Mouse (Mus musculus): Measurements from ENCODE around the gene Eda2r.

Gene Eda2r

DNA sequence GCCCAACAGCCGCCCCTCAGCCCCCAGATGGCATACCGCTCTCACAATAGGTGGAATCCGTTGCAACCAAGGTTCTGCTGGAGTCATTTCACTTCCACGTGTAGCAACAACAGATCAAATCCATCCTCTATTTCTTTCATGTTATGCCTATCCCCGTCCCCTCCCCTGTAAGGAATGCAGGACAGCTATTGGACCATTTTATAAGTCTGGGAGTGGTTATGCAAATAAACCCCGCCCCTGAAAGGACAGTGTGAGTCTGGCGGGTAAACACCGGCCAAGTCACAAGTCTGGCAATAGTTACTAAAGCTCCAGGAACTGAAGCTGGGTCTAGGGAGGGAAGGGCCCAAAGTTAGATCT is at the start of gene Eda2r:
TSS of gene Eda2r (minus strand) at position 152 of the 357 bp plus-strand sequence.
- DNase-seq (ENCODE audit: low spot score in 2 of 2) = peak in 1 of 2 experiments; percentile 3

DNA sequence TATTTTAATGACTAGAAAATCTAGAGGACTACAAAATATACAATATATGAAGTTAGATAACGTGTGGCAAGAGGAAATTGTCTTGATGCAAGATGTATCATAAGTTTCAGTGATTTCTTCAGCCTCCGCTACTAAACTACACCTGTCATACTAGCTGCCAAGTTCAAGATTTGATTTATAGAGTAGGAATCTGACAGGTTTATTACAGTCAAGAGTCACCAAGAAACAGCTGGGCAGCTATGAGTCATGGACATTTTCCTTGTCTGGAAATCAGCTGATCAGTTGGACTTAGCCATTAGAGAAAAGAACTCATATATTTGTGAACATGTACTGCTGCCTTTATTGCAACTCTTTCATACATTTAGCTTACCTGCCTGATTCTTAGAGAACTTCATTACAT is 20.9 kb upstream of the Eda2r start:
- no peak for DNase-seq (ENCODE audit: low spot score in 2 of 2)

DNA sequence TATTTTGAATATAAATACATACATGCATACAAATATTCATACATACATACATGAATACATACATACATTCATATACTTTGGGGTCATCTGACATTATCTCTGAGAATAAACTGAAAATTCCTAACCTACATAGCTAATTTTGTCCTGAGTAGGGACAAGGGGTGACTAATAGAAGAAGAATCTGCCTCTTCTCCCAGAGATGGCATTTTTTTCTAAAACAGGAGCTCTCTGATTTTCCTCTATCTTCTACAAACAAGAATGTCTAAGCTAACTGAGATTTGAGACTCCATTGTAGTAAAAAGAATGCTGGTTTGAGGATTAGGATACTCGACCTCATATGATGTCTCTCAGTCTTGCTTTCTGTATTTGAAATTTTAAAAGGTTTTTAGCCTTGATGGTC is 1.1 kb upstream of the Eda2r start:
- DNase-seq (ENCODE audit: low spot score in 2 of 2) = no peak

DNA sequence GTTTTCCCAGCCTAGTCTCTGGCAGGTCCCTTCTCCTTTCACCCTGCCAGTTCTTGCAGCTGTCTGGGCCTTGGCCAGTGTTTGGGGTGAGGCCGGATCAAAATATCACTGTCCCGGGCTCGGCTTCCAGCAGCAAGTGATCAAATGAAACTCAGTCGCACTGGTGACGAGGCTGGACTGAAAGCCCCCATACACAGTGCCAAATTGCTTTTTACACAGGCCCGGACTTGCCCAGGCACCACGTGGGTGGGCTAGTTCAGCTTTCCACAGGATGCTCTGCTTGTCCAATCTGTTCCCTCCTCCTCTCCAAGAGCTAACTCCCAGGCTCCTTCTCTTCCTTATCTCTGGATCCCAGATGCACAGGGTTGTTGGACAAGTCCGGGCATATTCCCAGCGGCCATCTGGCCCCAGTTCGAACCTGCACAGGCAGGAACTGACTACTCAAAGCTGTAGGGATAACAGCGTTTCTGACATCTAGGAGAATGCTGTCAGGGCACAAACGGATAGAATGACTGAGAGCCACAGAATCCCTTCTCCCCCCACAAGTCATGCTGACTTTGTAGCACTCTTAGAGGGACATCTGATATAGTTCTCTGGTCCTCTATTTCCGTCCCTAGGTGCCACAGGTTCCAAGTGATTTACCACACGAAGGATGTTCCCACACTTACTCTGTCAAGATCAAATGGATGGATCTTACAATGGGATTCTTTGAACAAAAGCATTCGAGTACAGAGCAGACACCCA is 523 bp downstream of the Eda2r start:
- DNase-seq (ENCODE audit: low spot score in 2 of 2) = peak in 1 of 2 experiments; percentile 1

DNA sequence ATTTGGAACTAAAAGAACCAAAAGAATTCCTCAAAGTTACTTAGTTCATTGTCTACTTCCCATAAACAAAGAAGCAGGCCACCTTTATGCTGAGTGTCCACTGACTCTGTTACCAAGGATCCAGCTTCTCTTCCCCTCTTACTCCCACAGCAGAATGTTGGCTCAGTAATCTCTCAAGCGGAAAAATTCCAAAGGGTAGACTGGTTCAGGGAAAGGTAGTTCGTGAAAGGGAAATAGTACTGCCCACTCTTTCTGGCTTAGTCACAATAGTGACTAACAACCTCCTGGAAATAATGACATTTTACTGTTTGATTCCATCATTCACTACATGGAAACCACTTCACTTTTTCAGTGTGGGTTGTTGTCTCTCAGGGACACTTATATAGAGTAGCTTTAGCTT is 4.2 kb downstream of the Eda2r start:
- no peak for DNase-seq (ENCODE audit: low spot score in 2 of 2)

DNA sequence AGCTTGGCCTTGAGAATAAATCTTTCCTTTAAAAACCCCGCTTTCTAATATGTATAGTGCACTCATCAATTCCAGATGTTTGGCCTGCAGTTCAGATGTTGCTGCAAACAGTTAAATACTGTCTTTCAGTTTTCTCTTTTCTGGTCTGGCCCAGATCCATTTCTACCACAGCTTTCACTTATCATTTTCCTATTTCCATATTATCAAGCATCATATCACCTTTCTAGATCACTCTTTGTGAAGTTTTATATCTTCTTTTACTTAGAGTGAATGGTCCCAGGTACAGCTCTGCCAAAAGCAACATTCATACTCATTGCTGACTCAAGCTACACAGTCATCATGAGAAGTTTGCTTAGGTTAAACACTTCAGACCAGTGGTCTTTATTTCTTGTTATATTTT is 7.8 kb downstream of the Eda2r start:
- DNase-seq (ENCODE audit: low spot score in 2 of 2) = no peak

DNA sequence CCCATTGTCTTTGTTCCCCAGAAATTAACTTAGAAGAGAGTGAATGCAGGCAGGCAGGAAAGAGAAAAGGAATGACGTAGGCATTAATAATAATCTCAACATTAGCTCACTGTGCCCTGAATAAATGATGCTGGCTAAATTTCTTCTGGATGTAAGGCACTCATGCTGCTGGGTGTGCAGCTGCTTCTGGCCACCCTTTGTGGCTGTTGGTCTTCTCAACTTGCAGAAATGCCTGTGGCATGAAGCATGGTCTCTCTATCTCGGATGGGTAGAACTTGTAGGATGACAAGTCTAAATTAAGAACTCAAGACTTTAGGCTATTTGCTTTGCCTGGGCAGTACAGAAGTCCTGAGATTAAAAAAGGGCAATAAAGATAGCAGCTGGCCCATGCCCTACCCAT is 8.3 kb downstream of the Eda2r start:
- no peak for DNase-seq (ENCODE audit: low spot score in 2 of 2)

DNA sequence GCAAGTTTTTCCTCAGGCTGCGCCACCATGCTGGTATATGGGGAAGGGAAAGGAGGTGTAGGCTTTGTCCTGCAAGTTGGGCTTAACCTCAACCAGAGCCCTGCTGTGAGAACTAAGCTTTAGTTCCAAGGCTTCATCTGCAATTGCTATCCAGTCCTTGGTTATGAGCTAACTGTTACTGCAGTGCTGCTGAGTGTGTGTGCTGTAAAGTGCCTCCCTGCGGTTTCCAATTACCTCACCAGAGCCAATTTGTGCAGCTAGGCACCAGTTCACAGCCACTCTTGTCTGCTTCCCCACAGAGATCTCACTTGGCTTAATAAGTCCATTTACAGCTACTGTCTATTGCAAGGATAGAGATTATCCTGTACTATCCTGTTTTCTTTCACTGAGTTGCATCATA is 16.1 kb downstream of the Eda2r start:
- DNase-seq (ENCODE audit: low spot score in 2 of 2) = no peak

DNA sequence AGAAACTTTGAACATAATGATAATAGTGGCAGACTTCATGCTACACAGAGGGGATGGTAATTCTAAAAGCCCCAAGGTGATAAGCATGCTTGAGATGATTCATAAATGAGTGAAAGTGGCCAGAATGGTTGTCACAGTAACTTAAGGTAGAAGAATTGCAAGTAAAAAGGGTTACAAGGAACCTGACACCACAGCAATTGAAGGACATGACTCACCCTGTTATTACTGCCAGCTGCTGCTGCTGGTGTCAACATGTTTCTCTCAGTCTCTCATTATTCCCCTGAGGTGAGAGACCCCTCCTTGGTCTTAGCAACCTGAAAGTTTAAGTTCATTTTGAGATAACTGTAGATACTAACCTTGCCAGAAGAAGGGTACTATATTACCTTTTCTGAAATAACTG is 49.1 kb downstream of the Eda2r start:
- DNase-seq (ENCODE audit: low spot score in 2 of 2) = no peak
